Mouse (Mus musculus): Measurements from ENCODE around the gene Snrnp48. TPM values are rescaled to one million over a fixed set of nuclear protein-coding genes. Genes with fewer than 3 reads are reported as not detected.

Gene Snrnp48
- polyA plus RNA-seq (2012; ENCODE audit: insufficient read depth, insufficient read length, missing spikeins), result 9.7 and 27.0 TPM in 2 replicates

DNA sequence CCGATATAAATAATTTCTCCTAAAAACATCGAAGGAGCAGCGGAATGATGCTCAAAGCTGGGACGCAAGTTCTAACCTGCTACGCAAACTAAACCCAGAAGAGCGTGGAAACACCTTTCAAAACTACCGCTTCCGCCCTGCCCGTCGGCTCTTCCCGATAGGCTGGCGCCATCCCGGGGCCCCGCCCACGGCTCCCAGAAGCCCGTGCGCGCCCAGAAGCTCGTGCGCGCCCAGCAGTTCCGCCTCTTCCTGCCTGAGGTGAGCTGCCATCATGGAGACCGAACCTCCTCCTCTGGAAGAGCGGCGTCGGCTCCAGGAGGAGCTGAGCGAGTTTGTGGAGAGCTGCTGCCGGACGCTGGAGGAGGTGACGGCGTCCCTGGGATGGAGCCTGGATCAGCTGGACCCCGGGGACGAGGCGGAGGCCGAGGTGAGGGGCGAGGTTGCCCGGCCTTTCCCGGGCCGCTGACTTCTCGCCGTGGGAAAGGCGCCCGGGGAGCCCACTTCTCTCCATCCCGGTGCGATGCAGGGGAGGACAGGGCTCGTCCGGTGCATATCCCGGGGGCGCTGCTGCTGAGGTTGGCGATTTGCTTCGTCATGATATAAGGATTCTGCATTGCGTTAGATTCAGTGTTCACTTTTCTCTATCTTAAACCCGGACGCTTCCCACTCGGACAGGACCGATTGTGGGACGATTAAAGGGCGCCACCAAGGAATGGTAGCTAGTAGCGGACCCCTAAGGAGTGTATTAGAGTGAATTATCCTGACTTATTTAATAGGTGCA lies at the start of gene Snrnp48:
Snrnp48 (plus strand) TSS at position 237 of the 781 bp plus-strand sequence.
- H3K27ac ChIP-seq (replicated peaks; ENCODE audit: low read depth, low read length), result peak within 1 kb of the TSS; percentile 30; the same call in 1 of the 2 replicates
- H3K4me3 ChIP-seq (ENCODE audit: insufficient read depth, low read depth, low read length), result peak within 1 kb of the TSS; percentile 93
- H3K4me1 ChIP-seq (ENCODE audit: control insufficient read depth, insufficient read depth, insufficient read length, low read length), result no peaks in the 10 kb centered on the region

DNA sequence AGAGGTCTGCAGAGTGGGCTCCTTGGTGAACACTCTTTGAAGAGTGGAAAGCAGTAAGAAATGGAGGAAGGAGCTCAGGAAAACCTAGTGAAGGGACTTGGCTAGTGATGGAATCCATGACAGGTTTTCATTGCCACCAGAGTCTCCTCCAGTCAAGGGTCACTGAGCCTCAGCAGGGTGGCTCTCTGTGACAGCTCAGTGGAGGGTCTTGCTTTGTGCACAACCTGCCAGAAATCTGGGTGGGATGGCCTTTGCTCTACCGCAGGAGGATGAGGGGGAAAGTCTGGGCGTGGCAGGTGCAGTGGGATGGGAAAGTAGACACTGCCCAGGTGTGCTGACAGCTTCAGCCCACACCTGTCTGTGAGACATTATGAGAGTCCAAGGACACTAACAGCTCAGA lies 49.2 kb upstream of the Snrnp48 start:
- no peak overlapping the region for H3K4me3 ChIP-seq (ENCODE audit: insufficient read depth, low read depth, low read length)
- no peak overlapping the region for H3K27ac ChIP-seq (replicated peaks; ENCODE audit: low read depth, low read length)
- H3K4me1 ChIP-seq (ENCODE audit: control insufficient read depth, insufficient read depth, insufficient read length, low read length), result peaks cover 5% of the 10 kb centered on the region; the same call in 1 of the 2 replicates

DNA sequence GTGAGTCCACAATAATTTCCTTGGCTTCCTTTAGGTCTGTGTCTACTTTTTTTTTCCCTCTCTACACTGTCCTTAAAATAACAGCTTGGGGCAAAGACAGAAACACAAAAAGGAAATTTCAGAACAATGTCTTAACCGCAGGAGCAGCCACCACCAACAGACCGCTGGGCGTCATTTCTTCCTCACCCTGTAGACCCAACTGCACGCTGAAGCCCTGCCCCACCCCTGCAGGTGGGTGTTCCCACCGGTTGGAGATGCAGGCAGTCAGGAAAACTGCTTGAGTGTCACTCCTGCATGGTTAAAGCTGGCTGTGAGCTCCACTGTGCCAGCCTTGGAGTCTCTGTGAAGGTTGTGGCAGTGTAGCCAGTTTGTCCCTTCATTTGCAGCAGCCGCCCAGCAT lies 47.1 kb upstream of the Snrnp48 start:
- Histone ChIP-seq H3K4me1 (ENCODE audit: control insufficient read depth, insufficient read depth, insufficient read length, low read length) (no peaks in the 10 kb centered on the region), H3K4me3 (ENCODE audit: insufficient read depth, low read depth, low read length) (no peak overlapping the region), H3K27ac (replicated peaks; ENCODE audit: low read depth, low read length) (no peak overlapping the region)

DNA sequence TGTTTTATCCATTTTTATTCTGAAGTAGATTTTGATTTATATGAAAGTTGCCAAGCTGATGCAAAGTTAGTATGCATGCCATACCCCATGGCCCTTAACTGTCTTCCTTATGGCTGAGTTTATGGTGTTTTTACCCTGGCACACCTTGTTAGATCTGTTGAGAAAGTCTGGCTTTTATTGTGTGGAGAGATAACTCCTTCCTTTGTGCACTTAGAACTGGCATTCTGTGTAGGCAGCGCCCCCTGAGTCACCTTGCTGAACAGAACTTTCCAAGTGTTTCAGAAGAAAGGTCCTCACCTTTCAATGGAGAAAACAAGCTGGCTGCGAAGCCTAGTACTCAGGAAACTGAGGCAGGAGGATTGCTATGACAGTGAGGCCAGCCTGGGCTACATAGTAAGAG lies 42.7 kb upstream of the Snrnp48 start:
- no peak overlapping the region for H3K4me3 ChIP-seq (ENCODE audit: insufficient read depth, low read depth, low read length)
- no peaks in the 10 kb centered on the region for H3K4me1 ChIP-seq (ENCODE audit: control insufficient read depth, insufficient read depth, insufficient read length, low read length)
- no peak overlapping the region for H3K27ac ChIP-seq (replicated peaks; ENCODE audit: low read depth, low read length)

DNA sequence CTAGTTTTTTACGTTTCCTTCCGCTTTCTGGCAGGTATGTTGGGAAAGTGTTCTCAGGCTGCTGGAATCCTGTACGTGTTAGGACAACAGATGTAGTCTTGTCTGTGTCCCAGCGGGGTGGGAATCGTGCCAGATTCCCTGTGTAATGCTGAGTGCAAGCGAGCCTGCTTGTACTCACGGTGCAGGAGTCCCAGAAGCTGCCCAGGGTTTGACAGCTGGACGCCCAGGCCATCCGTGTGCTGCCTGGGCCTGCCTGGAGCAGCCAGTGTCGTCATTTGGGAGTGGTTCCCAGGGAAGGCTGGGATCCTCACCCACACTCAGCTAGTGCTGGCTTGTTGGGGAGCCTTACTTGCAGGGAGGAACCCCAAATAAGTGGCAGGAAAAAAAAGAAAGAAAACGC lies 42.1 kb upstream of the Snrnp48 start:
- H3K27ac ChIP-seq (replicated peaks; ENCODE audit: low read depth, low read length), result no peak overlapping the region
- H3K4me3 ChIP-seq (ENCODE audit: insufficient read depth, low read depth, low read length), result no peak overlapping the region
- H3K4me1 ChIP-seq (ENCODE audit: control insufficient read depth, insufficient read depth, insufficient read length, low read length), result no peaks in the 10 kb centered on the region

DNA sequence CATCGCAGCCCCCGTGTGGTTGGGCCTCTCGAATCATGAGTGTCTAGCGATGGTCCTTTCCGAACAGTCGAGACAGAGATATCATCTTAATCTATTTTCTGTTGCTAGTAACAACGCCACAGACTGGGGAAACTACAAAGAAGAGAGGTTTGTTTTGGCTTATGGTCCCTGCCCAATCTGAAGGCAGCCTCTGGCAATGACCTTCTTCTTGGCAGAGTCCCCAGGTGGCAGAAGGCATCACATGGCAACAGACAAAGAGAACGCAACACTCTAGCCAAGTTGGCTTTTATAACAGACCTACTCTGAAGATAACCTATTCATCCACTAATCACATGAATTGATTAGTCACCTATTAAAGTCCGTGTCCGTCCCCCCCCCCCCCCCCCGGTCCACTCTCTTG lies 39.8 kb upstream of the Snrnp48 start:
- Histone ChIP-seq H3K4me1 (ENCODE audit: control insufficient read depth, insufficient read depth, insufficient read length, low read length) (no peaks in the 10 kb centered on the region), H3K27ac (replicated peaks; ENCODE audit: low read depth, low read length) (no peak overlapping the region), H3K4me3 (ENCODE audit: insufficient read depth, low read depth, low read length) (no peak overlapping the region)

DNA sequence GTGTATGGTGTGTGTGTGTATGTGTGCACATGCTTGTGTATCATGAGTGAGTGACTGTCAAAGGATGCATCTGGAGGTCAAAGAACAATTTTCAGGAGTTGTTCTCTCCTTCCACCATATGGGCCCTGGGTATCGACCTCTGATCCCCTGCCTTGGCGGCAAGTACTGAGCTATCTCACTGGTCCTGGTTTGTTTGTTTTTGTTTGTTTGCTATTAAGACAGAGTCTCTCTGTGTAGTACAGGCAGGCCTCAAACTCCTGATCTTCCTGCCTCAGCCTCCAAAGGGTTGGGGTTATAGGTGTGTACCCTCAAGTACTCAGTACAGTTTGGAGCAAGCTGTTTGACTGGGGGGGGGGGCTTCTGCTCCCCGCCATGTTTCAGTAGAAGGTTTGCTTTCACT lies 37.7 kb upstream of the Snrnp48 start:
- H3K4me1 ChIP-seq (ENCODE audit: control insufficient read depth, insufficient read depth, insufficient read length, low read length), result no peaks in the 10 kb centered on the region
- no peak overlapping the region for H3K27ac ChIP-seq (replicated peaks; ENCODE audit: low read depth, low read length)
- no peak overlapping the region for H3K4me3 ChIP-seq (ENCODE audit: insufficient read depth, low read depth, low read length)

DNA sequence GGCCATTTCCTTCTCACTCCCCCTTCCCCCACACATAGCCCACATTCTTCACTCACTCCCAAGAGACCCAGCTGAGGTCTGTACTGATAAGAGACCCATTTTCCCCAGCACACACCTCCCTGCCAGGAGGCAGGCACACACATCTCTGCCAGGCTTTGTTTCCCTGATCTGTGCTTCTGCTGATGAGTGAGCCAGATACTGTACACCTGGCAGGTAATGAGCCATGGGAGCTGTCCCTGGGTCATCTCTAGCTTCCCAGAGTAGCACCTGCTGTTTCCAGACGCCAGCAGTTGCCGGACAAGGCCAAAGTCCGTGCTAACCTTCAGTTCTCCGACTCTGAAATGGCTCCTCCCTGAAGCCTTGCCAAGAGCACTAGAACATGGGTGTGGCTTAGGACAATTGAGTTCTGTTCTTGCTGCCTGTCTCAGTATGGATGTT lies 34.0 kb upstream of the Snrnp48 start:
- H3K4me3 ChIP-seq (ENCODE audit: insufficient read depth, low read depth, low read length), result no peak overlapping the region
- no peak overlapping the region for H3K27ac ChIP-seq (replicated peaks; ENCODE audit: low read depth, low read length)
- no peaks in the 10 kb centered on the region for H3K4me1 ChIP-seq (ENCODE audit: control insufficient read depth, insufficient read depth, insufficient read length, low read length)

DNA sequence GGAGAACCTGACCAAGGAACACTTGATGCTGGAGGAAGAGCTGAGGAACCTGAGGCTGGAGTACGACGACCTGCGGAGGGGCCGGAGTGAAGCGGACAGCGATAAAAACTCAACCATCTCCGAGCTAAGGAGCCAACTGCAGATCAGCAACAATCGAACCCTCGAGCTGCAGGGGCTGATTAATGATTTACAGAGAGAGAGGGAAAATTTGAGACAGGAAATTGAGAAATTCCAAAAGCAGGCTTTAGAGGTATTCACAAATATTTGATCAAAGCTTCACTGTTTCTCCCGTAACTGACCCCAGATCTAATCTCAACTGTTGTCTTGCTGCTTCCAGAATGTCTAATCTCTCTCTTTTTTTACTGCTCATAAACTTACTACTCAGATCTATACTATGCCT lies 11.3 kb upstream of the Snrnp48 start:
- Histone ChIP-seq H3K4me3 (ENCODE audit: insufficient read depth, low read depth, low read length) (no peak overlapping the region), H3K4me1 (ENCODE audit: control insufficient read depth, insufficient read depth, insufficient read length, low read length) (no peaks in the 10 kb centered on the region), H3K27ac (replicated peaks; ENCODE audit: low read depth, low read length) (no peak overlapping the region)

DNA sequence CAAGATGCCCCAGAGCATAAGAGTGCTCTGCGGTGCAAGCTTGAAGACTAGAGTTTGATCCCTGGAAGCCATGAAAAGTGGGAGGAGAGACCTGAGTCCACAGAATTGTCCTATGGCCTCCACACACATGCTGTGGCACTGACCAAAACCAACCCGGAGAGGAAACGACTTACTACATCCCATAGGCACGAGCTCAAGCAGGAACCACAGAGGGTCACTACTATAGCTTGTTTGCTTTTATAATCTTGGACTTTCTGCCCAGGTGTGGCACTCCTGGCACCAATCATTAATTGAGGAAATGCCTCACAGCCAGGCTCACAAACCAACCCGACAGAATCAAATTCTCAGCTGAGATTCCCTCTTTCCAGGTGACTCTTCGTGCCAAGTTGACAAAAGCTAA lies 3.3 kb upstream of the Snrnp48 start:
- no peaks in the 10 kb centered on the region for H3K4me1 ChIP-seq (ENCODE audit: control insufficient read depth, insufficient read depth, insufficient read length, low read length)
- H3K4me3 ChIP-seq (ENCODE audit: insufficient read depth, low read depth, low read length), result no peak overlapping the region
- H3K27ac ChIP-seq (replicated peaks; ENCODE audit: low read depth, low read length), result no peak overlapping the region

DNA sequence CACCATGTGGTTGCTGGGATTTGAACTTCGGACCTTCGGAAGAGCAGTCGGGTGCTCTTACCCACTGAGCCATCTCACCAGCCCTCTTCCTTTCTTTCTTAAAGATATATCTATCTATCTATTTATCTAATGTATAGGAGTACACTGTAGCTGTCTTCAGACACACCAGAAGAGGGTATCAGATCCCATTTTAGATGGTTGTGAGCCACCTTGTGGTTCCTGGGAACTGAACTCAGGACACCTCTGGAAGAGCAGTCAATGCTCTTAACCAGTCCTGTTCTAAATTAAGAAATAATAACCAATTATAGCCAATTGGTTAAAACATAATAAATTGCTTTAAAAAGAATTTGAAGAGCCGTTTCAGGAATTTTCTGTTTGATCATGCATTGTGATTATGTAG lies 567 bp upstream of the Snrnp48 start:
- H3K27ac ChIP-seq (replicated peaks; ENCODE audit: low read depth, low read length), result no peak overlapping the region
- H3K4me3 ChIP-seq (ENCODE audit: insufficient read depth, low read depth, low read length), result no peak overlapping the region
- no peaks in the 10 kb centered on the region for H3K4me1 ChIP-seq (ENCODE audit: control insufficient read depth, insufficient read depth, insufficient read length, low read length)

DNA sequence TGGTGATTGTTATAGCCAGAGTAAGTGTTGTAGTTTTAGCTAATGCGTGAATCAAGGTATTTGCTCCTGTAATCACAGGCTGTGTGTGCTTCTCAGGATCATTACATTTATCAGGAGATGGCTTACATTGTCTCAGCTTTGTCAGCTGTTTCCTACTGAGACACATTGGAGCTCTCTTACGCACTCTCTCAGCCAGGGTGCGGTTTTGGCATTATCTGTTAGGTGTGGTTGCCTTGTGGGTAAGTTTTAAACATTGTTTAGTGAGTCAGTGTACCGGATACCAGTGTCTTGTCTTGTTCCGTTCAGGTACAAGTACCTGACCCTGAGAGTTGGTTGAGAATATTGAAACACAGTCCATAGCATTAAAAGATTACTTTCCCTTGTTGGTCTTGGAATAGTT lies 6.4 kb downstream of the Snrnp48 start:
- Histone ChIP-seq H3K27ac (replicated peaks; ENCODE audit: low read depth, low read length) (no peak overlapping the region), H3K4me1 (ENCODE audit: control insufficient read depth, insufficient read depth, insufficient read length, low read length) (no peaks in the 10 kb centered on the region), H3K4me3 (ENCODE audit: insufficient read depth, low read depth, low read length) (no peak overlapping the region)

DNA sequence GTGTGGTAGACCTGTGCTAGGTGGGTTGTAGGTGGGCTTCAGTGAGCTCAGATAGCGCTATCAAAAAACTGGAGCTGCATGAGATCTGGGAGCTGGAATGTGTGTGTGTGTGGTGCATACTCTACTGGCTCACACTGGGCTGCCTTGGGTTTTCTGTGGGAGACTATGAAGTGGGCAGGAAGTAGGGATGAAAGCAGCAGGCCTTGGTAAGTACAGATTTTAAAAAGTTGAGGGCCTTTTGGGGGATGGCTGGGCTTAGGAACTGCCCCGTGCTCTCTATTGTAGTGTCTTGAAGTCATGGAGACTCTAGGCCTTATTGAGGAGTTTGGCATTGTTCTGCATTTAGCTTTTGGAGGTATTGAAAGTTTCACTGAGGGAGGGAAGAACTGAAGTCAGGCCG lies 13.9 kb downstream of the Snrnp48 start:
- Histone ChIP-seq H3K27ac (replicated peaks; ENCODE audit: low read depth, low read length) (no peak overlapping the region), H3K4me1 (ENCODE audit: control insufficient read depth, insufficient read depth, insufficient read length, low read length) (no peaks in the 10 kb centered on the region), H3K4me3 (ENCODE audit: insufficient read depth, low read depth, low read length) (no peak overlapping the region)

DNA sequence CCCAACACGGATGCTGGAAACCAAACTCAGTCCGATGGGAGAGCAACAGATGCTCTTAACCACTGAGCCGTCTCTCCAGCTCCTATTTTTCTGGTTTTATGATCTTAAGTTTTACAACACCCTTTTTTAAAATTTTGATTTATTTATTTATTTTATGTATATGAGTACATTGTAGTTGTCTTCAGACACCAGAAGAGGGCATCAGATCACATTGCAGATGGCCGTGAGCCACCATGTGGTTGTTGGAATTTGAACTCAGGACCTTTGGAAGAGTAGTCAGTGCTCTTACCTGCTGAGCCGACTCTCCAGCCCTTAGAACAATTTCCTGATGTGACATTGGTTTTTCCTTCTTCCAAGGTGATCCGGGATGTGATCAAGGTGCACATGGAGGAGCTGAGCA lies 15.6 kb downstream of the Snrnp48 start:
- Histone ChIP-seq H3K4me3 (ENCODE audit: insufficient read depth, low read depth, low read length) (no peak overlapping the region), H3K27ac (replicated peaks; ENCODE audit: low read depth, low read length) (no peak overlapping the region), H3K4me1 (ENCODE audit: control insufficient read depth, insufficient read depth, insufficient read length, low read length) (no peaks in the 10 kb centered on the region)

DNA sequence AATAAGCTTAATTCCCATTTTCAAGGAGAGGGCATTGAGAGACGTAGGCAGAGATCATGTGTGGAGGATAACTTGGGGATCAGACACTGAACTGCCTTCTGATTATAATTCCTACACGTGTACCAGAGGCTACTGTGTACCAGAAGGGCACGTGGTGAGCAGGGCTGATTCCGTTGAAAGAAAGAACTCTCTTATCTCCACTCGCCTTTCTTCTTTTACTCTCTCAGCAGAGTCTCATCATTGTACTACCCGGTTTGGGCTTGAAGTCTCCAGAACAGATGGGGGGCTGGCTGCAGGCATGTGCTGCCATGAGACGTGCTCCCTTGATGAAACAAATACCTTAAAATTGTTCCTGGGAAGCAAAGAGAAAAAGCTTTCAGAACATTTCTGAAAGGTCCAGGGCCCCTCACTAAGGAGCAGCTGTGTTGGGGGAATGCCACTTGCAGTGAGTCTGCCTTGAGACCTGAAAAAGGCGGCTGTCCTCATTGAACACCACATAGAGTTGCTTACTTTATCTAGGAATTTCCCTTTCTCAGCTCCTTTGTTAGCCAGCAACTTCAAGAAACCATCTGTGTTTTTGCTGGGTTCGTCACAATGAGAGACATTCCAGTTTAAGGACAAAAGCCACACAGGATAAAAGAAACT lies 25.6 kb downstream of the Snrnp48 start:
- Histone ChIP-seq H3K4me3 (ENCODE audit: insufficient read depth, low read depth, low read length) (no peak overlapping the region), H3K27ac (replicated peaks; ENCODE audit: low read depth, low read length) (no peak overlapping the region), H3K4me1 (ENCODE audit: control insufficient read depth, insufficient read depth, insufficient read length, low read length) (no peaks in the 10 kb centered on the region)

DNA sequence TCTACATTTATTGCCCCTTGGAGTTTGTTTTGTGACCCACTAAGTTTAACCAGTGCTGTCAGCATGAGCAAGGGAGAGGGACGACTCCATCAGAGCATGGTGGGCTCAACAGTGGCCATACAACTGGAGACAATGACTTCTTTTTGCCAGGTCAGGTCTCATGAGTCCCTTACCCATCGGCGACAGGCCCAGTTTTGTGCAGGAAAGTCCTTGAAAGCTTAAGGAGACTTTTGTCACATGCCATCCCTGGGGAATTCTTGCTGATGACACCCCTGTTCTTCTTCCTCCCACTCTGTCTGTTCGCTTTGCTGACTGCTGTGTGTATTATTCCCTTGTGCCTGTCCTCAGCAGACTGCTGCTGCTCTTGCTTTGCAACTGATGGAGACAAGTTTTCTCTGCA lies 27.7 kb downstream of the Snrnp48 start:
- Histone ChIP-seq H3K27ac (replicated peaks; ENCODE audit: low read depth, low read length) (no peak overlapping the region), H3K4me1 (ENCODE audit: control insufficient read depth, insufficient read depth, insufficient read length, low read length) (no peaks in the 10 kb centered on the region)

More for the DNA sequence above, 27.7 kb downstream of the Snrnp48 start:
- no peak overlapping the region for H3K4me3 ChIP-seq (ENCODE audit: insufficient read depth, low read depth, low read length)
